Mouse (Mus musculus) neural tube, embryonic 14.5 days (tissue): Measurements from ENCODE around the gene Erc2. TPM values are rescaled to one million over a fixed set of nuclear protein-coding genes. Genes with fewer than 3 reads are reported as not detected.

Experiments
- ATAC-seq: fragments of 200-750 bp; cut with Nextera tagmentation; 2 replicates; pipeline ENCODE4 v1.8.0; 2017; ENCODE audit warnings: low read depth, mild to moderate bottlenecking, moderate TSS enrichment, moderate library complexity
- H3K27ac ChIP-seq: fragments of 300-500 bp; sonication (generic); 2 replicates; pipeline ENCODE4 v1.5.1; 2014; ENCODE audit warnings: low read depth, mild to moderate bottlenecking, control low read depth, low read length, moderate library complexity, mixed read lengths
- H3K27me3 ChIP-seq: fragments of 300-500 bp; sonication (generic); 2 replicates; pipeline ENCODE4 v1.6.1; 2014; ENCODE audit warnings: low read length; ENCODE audit not compliant: control insufficient read depth, insufficient read depth
- H3K36me3 ChIP-seq: fragments of 300-500 bp; sonication (generic); 2 replicates; pipeline ENCODE4 v1.6.1; 2014; ENCODE audit warnings: low read length, mixed read lengths; ENCODE audit not compliant: control insufficient read depth, insufficient read depth
- H3K4me1 ChIP-seq: fragments of 300-500 bp; sonication (generic); 2 replicates; pipeline ENCODE4 v1.6.1; 2014; ENCODE audit warnings: low read length; ENCODE audit not compliant: control insufficient read depth, insufficient read depth
- H3K4me2 ChIP-seq: fragments of 300-500 bp; sonication (generic); 2 replicates; pipeline ENCODE4 v1.6.1; 2014; ENCODE audit warnings: mild to moderate bottlenecking, low read depth, low read length, control low read depth
- H3K4me3 ChIP-seq: fragments of 300-500 bp; sonication (generic); 2 replicates; pipeline ENCODE4 v1.5.1; 2014; ENCODE audit warnings: low read depth, low read length, control low read depth, mixed read lengths
- H3K9ac ChIP-seq: fragments of 300-500 bp; sonication (generic); replicated peaks from 2 replicates; pipeline ENCODE4 v1.6.1; 2014; ENCODE audit warnings: low read depth, mild to moderate bottlenecking, control low read depth, low read length, mixed read lengths
- H3K9me3 ChIP-seq: fragments of 300-500 bp; sonication (generic); 2 replicates; pipeline ENCODE4 v1.6.1; 2016; ENCODE audit warnings: low read length; ENCODE audit not compliant: control insufficient read depth
- WGBS: fragments of 180-500 bp; shearing (Covaris S2); extraction: QIAGEN DNeasy Blood & Tissue Kit; methylation state at CpG from one replicate; pipeline ENCODE4 v1.1.7; 2014; 5-methylcytosine and 5-hydroxymethylcytosine counted together
- polyA plus RNA-seq: library from polyadenylated mRNA; unstranded; fragments of >200 nt; fragmentation: Nextera tagmentation; extraction: Ambion mirVana; gene quantifications from 2 replicates; pipeline ENCODE4 v1.2.1, GENCODE M21; 2014

Erc2 gene
- polyA plus RNA-seq, 1 experiment from 2014 or later = 117 TPM

DNA sequence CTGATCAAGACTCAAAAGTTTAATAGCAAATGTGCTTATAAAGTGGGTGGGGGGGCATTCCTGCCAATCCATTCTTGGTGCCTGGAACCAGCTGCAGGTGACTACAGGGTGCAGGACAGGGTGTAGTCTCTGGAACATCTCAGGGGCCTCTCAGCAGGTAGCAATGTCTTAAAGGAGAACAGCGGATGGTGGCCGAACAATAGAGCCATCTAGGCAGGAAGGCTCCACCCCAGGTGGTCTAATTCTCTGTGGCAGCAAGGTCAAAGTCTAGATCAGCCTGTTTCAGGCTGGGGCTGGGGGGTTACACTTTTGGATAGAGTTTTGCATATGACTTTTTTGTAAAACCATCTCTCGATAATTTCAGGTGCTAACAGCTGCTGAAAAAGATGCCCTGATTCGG lies 51.9 kb downstream of the Erc2 start:
- H3K27ac ChIP-seq = no peak overlapping the region
- ATAC-seq = no peak
- H3K4me2 ChIP-seq = no peak overlapping the region
- no peaks in the 10 kb centered on the region for H3K4me1 ChIP-seq
- WGBS = 81% methylated on average over 4 of the region's 4 CpGs
- H3K36me3 ChIP-seq = no peaks in the 10 kb centered on the region
- no peaks in the 10 kb centered on the region for H3K9me3 ChIP-seq
- no peaks in the 10 kb centered on the region for H3K27me3 ChIP-seq
- H3K9ac ChIP-seq = no peak overlapping the region
- H3K4me3 ChIP-seq = no peak overlapping the region

DNA sequence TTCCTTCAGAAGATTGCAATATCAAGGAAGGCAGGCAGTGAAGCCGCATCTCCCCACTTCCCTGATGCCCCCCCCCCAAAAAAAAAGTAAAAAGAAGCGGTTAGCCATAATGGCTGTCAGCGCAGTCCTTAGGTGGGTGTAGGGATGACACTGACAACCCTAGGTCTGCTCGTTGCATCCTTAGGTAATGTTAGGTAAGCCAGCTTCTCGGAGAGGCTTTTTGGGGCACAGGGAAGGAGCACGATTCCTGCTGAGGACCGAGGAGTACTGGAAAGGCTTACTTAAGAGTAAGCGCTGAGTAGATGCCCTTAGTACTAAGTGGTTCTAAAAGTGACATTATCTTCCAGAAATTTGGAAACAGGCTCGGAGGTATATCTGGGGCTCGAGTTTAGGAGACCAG lies 52.3 kb downstream of the Erc2 start:
- Histone ChIP-seq H3K27me3 (no peaks in the 10 kb centered on the region), H3K4me3 (no peak overlapping the region), H3K4me1 (no peaks in the 10 kb centered on the region), H3K27ac (no peak overlapping the region), H3K9ac (no peak overlapping the region), H3K36me3 (no peaks in the 10 kb centered on the region), H3K4me2 (no peak overlapping the region), H3K9me3 (no peaks in the 10 kb centered on the region)
- WGBS = 94% methylated on average over 10 of the region's 10 CpGs
- no peak for ATAC-seq

DNA sequence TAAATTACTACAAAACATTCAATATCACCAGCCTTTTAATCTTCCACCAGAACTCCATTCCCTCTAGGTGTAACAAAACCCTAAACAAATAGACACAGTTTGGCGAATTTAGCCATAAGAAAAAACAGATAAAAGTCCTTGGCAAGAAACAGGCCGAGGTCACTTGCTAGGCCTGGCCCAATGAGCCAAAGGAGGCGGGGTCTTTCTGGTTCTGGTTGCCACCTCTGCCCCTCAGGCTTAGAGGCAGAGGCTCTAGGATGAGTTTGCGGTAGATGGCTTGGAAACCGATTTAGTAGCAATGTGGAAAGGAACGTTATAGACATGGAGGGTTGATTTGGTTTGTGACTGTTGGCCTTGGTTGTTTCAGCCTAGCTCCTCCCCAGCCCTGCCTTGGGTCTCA lies 52.8 kb downstream of the Erc2 start:
- H3K4me1 ChIP-seq = no peaks in the 10 kb centered on the region
- WGBS = 92% methylated on average over 6 of the region's 6 CpGs
- ATAC-seq = no peak

DNA sequence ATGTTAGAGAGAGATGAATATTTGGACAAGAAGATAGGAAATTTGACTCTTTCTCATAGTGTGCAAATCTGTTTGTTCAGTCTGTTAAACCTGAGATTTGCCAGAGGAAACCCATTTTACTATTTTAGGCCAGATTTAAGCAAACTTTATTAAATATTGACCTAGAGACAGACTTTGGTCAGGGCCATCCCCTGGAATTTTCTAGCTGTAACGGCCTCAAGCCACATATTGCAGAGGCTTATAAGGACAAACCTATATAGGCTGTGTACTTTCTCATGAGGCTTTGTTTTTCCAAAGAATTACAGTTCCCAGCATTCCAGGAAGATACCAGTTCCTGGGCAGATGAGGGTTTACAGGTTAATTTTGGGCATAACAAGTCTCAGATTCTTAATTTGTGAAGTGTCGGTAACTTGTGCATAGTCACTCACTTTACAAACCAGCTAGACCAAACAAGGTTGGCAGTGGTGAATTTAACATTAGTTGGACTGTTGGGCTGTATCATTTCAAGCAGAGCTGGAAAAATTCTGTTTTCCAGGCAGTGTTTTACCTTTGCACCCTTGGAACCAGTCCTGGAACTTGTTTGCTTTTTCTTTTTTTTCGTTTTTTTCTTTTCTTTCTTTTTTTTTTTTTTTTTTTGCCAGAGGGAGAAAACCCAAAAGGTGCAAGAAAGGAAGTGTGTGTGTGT lies 60.3 kb downstream of the Erc2 start:
- 84% methylated on average over 3 of the region's 3 CpGs for WGBS
- Histone ChIP-seq H3K27ac (no peak overlapping the region), H3K4me1 (no peaks in the 10 kb centered on the region)

More for the DNA sequence above, 52.8 kb downstream of the Erc2 start:
- no peaks in the 10 kb centered on the region for H3K36me3 ChIP-seq
- H3K4me3 ChIP-seq = no peak overlapping the region
- H3K27ac ChIP-seq = no peak overlapping the region
- H3K4me2 ChIP-seq = no peak overlapping the region
- no peak overlapping the region for H3K9ac ChIP-seq
- H3K9me3 ChIP-seq = no peaks in the 10 kb centered on the region
- H3K27me3 ChIP-seq = no peaks in the 10 kb centered on the region

DNA sequence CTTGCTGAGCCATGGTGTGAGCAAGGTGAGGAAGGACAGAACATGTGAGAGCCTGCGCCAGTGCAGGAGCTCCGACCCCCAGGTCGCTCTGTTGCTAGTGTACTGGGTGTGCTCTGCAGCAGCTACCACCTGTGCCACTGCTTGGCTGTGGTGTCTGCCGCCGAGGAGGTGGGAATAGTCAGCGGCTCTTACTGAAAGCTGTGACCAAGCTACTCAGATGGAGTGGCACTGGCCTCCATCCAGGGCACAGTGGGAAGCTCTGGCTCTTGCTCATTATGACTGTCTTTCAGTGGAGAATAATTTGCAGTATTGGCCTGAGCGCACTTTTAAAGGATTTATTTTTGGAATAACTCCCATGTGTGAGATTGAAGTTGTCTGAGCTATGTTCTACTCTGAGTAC lies 73.6 kb downstream of the Erc2 start:
- Histone ChIP-seq H3K4me3 (no peak overlapping the region), H3K27ac (no peak overlapping the region), H3K9ac (no peak overlapping the region), H3K36me3 (no peaks in the 10 kb centered on the region), H3K4me1 (no peaks in the 10 kb centered on the region), H3K27me3 (no peaks in the 10 kb centered on the region), H3K9me3 (no peaks in the 10 kb centered on the region), H3K4me2 (no peak overlapping the region)
- 86% methylated on average over 7 of the region's 7 CpGs for WGBS
- no peak for ATAC-seq

More for the DNA sequence above, 60.3 kb downstream of the Erc2 start:
- H3K9me3 ChIP-seq = no peaks in the 10 kb centered on the region
- H3K27me3 ChIP-seq = no peaks in the 10 kb centered on the region
- no peak for ATAC-seq
- H3K36me3 ChIP-seq = no peaks in the 10 kb centered on the region
- H3K4me3 ChIP-seq = no peak overlapping the region
- H3K4me2 ChIP-seq = no peak overlapping the region
- H3K9ac ChIP-seq = no peak overlapping the region

DNA sequence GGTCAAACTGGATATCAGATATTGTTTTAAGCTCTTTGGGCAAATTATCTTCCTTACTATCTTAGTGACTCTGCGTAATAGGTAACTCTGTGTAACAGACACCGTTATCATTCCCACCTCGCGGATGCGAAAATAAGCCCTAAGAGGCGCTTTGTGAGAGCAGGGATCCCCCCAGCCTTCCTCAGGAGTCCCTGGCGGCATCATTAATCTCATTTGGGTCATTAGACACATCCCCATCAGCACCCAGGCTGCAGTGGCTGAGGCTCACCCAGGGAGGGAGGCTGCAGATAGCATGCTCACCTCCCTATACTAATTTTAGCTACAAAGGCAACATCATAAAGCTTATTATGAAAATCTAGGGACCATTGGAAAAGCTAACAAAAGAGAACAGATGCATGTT lies 95.1 kb downstream of the Erc2 start:
- no peak overlapping the region for H3K4me2 ChIP-seq
- 62% methylated on average over 7 of the region's 7 CpGs for WGBS
- H3K9me3 ChIP-seq = no peaks in the 10 kb centered on the region
- no peak for ATAC-seq
- H3K27ac ChIP-seq = no peak overlapping the region
- no peak overlapping the region for H3K4me3 ChIP-seq
- no peaks in the 10 kb centered on the region for H3K27me3 ChIP-seq
- no peak overlapping the region for H3K9ac ChIP-seq
- no peaks in the 10 kb centered on the region for H3K36me3 ChIP-seq
- H3K4me1 ChIP-seq = no peaks in the 10 kb centered on the region

DNA sequence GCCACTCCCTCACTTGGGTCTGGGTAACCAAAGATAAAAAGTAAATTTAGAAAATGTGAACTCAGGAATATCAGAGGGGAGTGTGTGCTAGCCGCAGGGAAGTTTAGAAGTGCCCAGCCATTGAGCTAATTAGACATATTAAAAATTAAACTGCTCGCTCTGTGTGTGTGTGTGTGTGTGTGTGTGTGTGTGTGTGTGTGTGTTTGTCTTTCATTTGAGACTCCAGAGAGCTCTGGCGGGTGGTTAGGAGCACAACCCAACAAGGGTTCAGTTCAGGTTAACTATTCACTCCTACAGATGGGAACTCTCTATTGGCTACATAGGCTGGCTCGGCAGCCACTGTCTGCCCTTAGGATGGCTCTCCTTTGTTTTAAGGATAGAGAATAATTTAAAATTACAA lies 97.4 kb downstream of the Erc2 start:
- Histone ChIP-seq H3K27me3 (no peaks in the 10 kb centered on the region), H3K4me3 (no peak overlapping the region), H3K4me1 (no peaks in the 10 kb centered on the region), H3K9ac (no peak overlapping the region), H3K36me3 (no peaks in the 10 kb centered on the region), H3K9me3 (no peaks in the 10 kb centered on the region), H3K4me2 (no peak overlapping the region), H3K27ac (no peak overlapping the region)
- no peak for ATAC-seq
- WGBS = 90% methylated on average over 4 of the region's 4 CpGs

DNA sequence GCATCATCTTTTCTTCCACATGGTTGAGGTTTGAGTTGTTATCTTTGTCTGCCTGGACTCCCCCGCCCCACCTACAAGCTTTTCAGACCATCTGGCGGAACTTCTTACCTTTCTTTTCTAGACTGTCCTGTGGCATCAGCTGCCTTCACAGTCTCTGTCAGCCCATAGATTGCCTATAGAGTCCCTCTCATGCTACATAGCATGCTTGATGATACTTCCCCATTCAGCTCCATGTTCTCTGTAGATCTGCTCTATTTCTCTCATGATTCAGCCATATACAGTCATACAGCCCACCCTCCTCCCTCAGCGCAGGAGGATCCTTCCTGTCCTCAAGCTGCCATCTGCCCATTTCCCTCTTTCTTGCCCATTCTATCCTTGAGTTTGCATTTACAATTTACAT lies 98.7 kb downstream of the Erc2 start:
- no peak overlapping the region for H3K27ac ChIP-seq
- no peaks in the 10 kb centered on the region for H3K36me3 ChIP-seq
- no peaks in the 10 kb centered on the region for H3K27me3 ChIP-seq
- H3K4me2 ChIP-seq = no peak overlapping the region
- no peaks in the 10 kb centered on the region for H3K4me1 ChIP-seq
- H3K9me3 ChIP-seq = no peaks in the 10 kb centered on the region
- WGBS = 95% methylated on average over 3 of the region's 3 CpGs
- H3K4me3 ChIP-seq = no peak overlapping the region
- ATAC-seq = no peak
- H3K9ac ChIP-seq = no peak overlapping the region

DNA sequence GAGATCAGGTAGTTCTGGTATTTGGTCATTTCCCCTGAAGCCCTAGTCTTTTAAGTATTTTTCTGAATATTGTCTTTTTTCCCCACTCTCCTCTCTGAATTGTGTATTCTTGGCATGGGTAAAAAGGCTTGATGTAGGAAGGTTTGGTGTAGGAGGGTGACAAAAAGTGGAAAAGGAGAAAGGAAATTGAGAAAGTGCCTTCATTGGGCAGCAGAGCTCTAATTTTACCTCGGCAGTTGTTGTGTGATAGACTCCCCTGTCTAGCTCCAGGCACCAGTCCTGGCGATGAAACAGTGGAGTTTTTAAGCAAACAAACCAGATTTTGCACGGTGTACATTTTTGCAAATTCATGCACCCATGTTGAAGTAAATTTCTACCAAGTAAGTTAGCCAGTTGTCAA lies 99.5 kb downstream of the Erc2 start:
- WGBS = 95% methylated on average over 3 of the region's 3 CpGs
- H3K4me3 ChIP-seq = no peak overlapping the region
- H3K27me3 ChIP-seq = no peaks in the 10 kb centered on the region

More for the DNA sequence above, 99.5 kb downstream of the Erc2 start:
- no peaks in the 10 kb centered on the region for H3K9me3 ChIP-seq
- no peaks in the 10 kb centered on the region for H3K36me3 ChIP-seq
- no peak for ATAC-seq
- no peak overlapping the region for H3K4me2 ChIP-seq
- no peak overlapping the region for H3K9ac ChIP-seq
- H3K4me1 ChIP-seq = no peaks in the 10 kb centered on the region
- no peak overlapping the region for H3K27ac ChIP-seq
